Mouse (Mus musculus) liver, embryonic 14.5 days (tissue): ENCODE data around the gene Dok5.

Source experiments
- CTCF ChIP-seq: IDR thresholded peaks from 2 replicates; pipeline ENCODE4 v1.5.1; 2016; ENCODE audit warnings: antibody characterized with exemption, low read depth, control low read depth
- EP300 ChIP-seq: IDR thresholded peaks from 2 replicates; pipeline ENCODE4 v1.6.1; 2016; ENCODE audit warnings: antibody characterized with exemption, low read depth

- TF ChIP-seq CTCF = no peak
- TF ChIP-seq EP300 = no peak
These were observed 20.7 kb downstream of the Dok5 start for GRCm38 (mm10) chr2:170752191-170752850.
